Mouse (Mus musculus) stomach, postnatal 0 days (tissue): Measurements from ENCODE around the gene Creb5. TPM values are rescaled to one million over a fixed set of nuclear protein-coding genes. Genes with fewer than 3 reads are reported as not detected.

Source experiments
- ATAC-seq: fragments of 200-750 bp; cut with Nextera tagmentation; 2 replicates; pipeline ENCODE4 v1.8.0; 2017; ENCODE audit not compliant: low FRiP score, low TSS enrichment
- DNase-seq: peaks from one replicate; pipeline ENCODE4 v3.0.0-alpha.2; 2016; ENCODE audit warnings: low spot score
- H3K27ac ChIP-seq: fragments of 300-500 bp; sonication (generic); replicated peaks from 2 replicates; pipeline ENCODE4 v1.5.1; 2014; ENCODE audit warnings: mild to moderate bottlenecking, control low read depth
- H3K27me3 ChIP-seq: fragments of 300-500 bp; sonication (generic); 2 replicates; pipeline ENCODE4 v1.6.1; 2014; ENCODE audit warnings: low read length; ENCODE audit not compliant: control insufficient read depth, insufficient read depth
- H3K36me3 ChIP-seq: fragments of 300-500 bp; sonication (generic); 2 replicates; pipeline ENCODE4 v1.6.1; 2014; ENCODE audit warnings: low read length, mixed read lengths; ENCODE audit not compliant: control insufficient read depth, insufficient read depth
- H3K4me1 ChIP-seq: fragments of 300-500 bp; sonication (generic); replicated peaks from 2 replicates; pipeline ENCODE4 v1.6.1; 2014; ENCODE audit warnings: antibody characterized with exemption; ENCODE audit not compliant: control insufficient read depth, insufficient read depth
- H3K4me2 ChIP-seq: fragments of 300-500 bp; sonication (generic); replicated peaks from 2 replicates; pipeline ENCODE4 v1.6.1; 2014; ENCODE audit warnings: low read depth, mild to moderate bottlenecking, control low read depth, moderate library complexity
- H3K4me3 ChIP-seq: fragments of 300-500 bp; sonication (generic); 2 replicates; pipeline ENCODE4 v1.5.1; 2014; ENCODE audit warnings: low read depth, low read length, control low read depth
- H3K9ac ChIP-seq: fragments of 300-500 bp; sonication (generic); 2 replicates; pipeline ENCODE4 v1.6.1; 2014; ENCODE audit warnings: mild to moderate bottlenecking, low read length, control low read depth, mixed read lengths
- H3K9me3 ChIP-seq: fragments of 300-500 bp; sonication (generic); 2 replicates; pipeline ENCODE4 v1.6.1; 2016; ENCODE audit warnings: low read length; ENCODE audit not compliant: control insufficient read depth
- CTCF ChIP-seq: IDR thresholded peaks from 2 replicates; pipeline ENCODE4 v1.5.1; 2016; ENCODE audit warnings: antibody characterized with exemption, low read depth, mild to moderate bottlenecking, moderate library complexity
- EP300 ChIP-seq: optimal IDR thresholded peaks from 2 replicates; pipeline ENCODE3; 2016; ENCODE audit warnings: antibody characterized with exemption
- WGBS: fragments of 180-500 bp; shearing (Covaris S2); extraction: QIAGEN DNeasy Blood & Tissue Kit; methylation state at CpG from one replicate; pipeline ENCODE4 v1.1.7; 2014; 5-methylcytosine and 5-hydroxymethylcytosine counted together
- polyA plus RNA-seq: library from polyadenylated mRNA; unstranded; fragments of >200 nt; fragmentation: Nextera tagmentation; extraction: Ambion mirVana; gene quantifications from 2 replicates; pipeline ENCODE4 v1.2.1, GENCODE M21; 2015

Gene Creb5
- polyA plus RNA-seq, 1 experiment from 2014 or later: 3.2 TPM

GRCm38 (mm10) chr6:53508847-53509494, 221.9 kb downstream of the Creb5 start:
- no peak overlapping the region for H3K9ac ChIP-seq
- TF ChIP-seq CTCF (no peak), EP300 (no peak)
- H3K27ac ChIP-seq: no peak overlapping the region
- H3K4me3 ChIP-seq: no peak overlapping the region
- no peaks in the 10 kb centered on the region for H3K36me3 ChIP-seq
- H3K4me1 ChIP-seq: no peaks in the 10 kb centered on the region
- H3K4me2 ChIP-seq: no peak overlapping the region
- H3K9me3 ChIP-seq: no peaks in the 10 kb centered on the region
- ATAC-seq (peak; percentile 90), DNase-seq (no peak)
- H3K27me3 ChIP-seq: no peaks in the 10 kb centered on the region
- 63% methylated on average over 3 of the region's 3 CpGs for WGBS

- ATAC-seq: no peak
- Histone ChIP-seq H3K4me2 (no peak overlapping the region), H3K4me1 (no peaks in the 10 kb centered on the region), H3K36me3 (no peaks in the 10 kb centered on the region), H3K4me3 (no peak overlapping the region), H3K27ac (no peak overlapping the region), H3K9me3 (no peaks in the 10 kb centered on the region), H3K9ac (no peak overlapping the region), H3K27me3 (no peaks in the 10 kb centered on the region)
- 67% methylated on average over 7 of the region's 7 CpGs for WGBS
- peak; percentile 35 for TF ChIP-seq CTCF
- TF ChIP-seq EP300: no peak
- no peak for DNase-seq
Measured at GRCm38 (mm10) chr6:53510005-53510404, 222.9 kb downstream of the Creb5 start.

DNA sequence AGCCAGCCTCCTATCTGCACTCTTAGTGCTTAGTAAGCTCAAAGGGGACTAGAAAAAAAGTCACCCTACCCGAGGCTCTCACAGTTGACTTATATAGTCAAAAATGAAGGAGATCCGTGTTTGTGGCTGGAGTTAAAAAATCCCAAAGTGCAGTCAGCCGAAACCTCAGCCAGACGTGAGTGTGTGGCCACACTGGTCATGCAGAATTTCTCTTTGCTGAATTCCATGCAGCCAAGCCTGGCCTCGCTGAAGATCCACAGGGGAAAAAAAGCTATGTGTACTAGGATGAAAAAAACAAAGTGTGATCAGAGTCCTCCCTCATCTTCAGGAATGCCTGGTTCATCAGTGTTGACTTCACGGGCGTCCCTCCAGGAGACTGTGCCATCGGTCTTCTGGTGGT, 225.2 kb downstream of the Creb5 start:
- no peak overlapping the region for H3K4me2 ChIP-seq
- H3K9me3 ChIP-seq: no peaks in the 10 kb centered on the region
- no peak for ATAC-seq
- no peaks in the 10 kb centered on the region for H3K27me3 ChIP-seq
- no peak for TF ChIP-seq EP300
- TF ChIP-seq CTCF: no peak
- H3K27ac ChIP-seq: no peak overlapping the region
- DNase-seq: no peak
- no peak overlapping the region for H3K4me3 ChIP-seq
- no peak overlapping the region for H3K9ac ChIP-seq
- H3K36me3 ChIP-seq: no peaks in the 10 kb centered on the region
- WGBS: 82% methylated on average over 8 of the region's 8 CpGs
- H3K4me1 ChIP-seq: no peaks in the 10 kb centered on the region

GRCm38 (mm10) chr6:53513380-53513779, 226.3 kb downstream of the Creb5 start:
- Histone ChIP-seq H3K36me3 (no peaks in the 10 kb centered on the region), H3K9me3 (no peaks in the 10 kb centered on the region), H3K4me3 (no peak overlapping the region), H3K9ac (no peak overlapping the region), H3K4me1 (no peaks in the 10 kb centered on the region), H3K27ac (no peak overlapping the region), H3K27me3 (no peaks in the 10 kb centered on the region), H3K4me2 (no peak overlapping the region)
- TF ChIP-seq EP300 (no peak), CTCF (no peak)
- WGBS: 95% methylated on average over 2 of the region's 2 CpGs
- ATAC-seq (no peak), DNase-seq (no peak)

GRCm38 (mm10) chr6:53514862-53515261, 227.8 kb downstream of the Creb5 start:
- WGBS: 39% methylated on average over 1 of the region's 1 CpGs
- ATAC-seq: no peak
- TF ChIP-seq EP300 (no peak), CTCF (peak; percentile 55)

DNA sequence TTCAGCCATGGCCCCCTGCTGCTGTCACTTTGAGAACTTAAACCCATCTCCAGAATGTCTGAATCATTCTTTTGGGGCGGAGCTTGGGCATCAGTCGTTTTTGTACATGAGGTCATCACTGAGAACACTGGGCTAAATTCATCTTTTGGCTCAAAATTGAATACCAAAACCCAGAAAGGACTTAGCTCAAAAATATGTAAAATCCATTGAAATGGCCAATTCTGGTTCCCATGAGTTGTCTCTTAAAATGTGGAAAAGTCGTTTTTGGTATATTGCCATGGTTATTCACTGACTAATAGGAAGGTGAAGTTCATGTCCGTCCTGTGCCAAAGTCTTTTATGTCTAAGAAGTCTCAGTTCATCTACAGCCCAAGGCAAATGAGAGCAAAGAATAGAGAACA, 228.5 kb downstream of the Creb5 start:
- no peaks in the 10 kb centered on the region for H3K4me1 ChIP-seq
- 73% methylated on average over 4 of the region's 4 CpGs for WGBS
- H3K9ac ChIP-seq: no peak overlapping the region
- DNase-seq (no peak), ATAC-seq (no peak)
- H3K4me2 ChIP-seq: no peak overlapping the region
- no peaks in the 10 kb centered on the region for H3K9me3 ChIP-seq
- H3K4me3 ChIP-seq: no peak overlapping the region
- no peaks in the 10 kb centered on the region for H3K27me3 ChIP-seq
- TF ChIP-seq EP300: no peak
- no peak for TF ChIP-seq CTCF
- H3K36me3 ChIP-seq: no peaks in the 10 kb centered on the region
- H3K27ac ChIP-seq: no peak overlapping the region

More at GRCm38 (mm10) chr6:53514862-53515261, 227.8 kb downstream of the Creb5 start:
- Histone ChIP-seq H3K27me3 (no peaks in the 10 kb centered on the region), H3K27ac (no peak overlapping the region), H3K4me2 (no peak overlapping the region), H3K4me3 (no peak overlapping the region), H3K9me3 (no peaks in the 10 kb centered on the region), H3K36me3 (no peaks in the 10 kb centered on the region), H3K9ac (no peak overlapping the region), H3K4me1 (no peaks in the 10 kb centered on the region)
- no peak for DNase-seq
